Mouse (Mus musculus) cerebellum, postnatal 25 days (tissue): ENCODE results near the gene 4930467E23Rik.
"Not testable (repeated sequence)": the region's sequence is repeated elsewhere in the genome, so short reads cannot be mapped to it uniquely, and the experiment has no call there.

Experiments
- DNase-seq, 2 experiments: peaks; one replicate each; pipeline ENCODE4 v3.0.0; 2021; ENCODE audit warnings: mixed read lengths in 2 of 2

Gene 4930467E23Rik

DNA sequence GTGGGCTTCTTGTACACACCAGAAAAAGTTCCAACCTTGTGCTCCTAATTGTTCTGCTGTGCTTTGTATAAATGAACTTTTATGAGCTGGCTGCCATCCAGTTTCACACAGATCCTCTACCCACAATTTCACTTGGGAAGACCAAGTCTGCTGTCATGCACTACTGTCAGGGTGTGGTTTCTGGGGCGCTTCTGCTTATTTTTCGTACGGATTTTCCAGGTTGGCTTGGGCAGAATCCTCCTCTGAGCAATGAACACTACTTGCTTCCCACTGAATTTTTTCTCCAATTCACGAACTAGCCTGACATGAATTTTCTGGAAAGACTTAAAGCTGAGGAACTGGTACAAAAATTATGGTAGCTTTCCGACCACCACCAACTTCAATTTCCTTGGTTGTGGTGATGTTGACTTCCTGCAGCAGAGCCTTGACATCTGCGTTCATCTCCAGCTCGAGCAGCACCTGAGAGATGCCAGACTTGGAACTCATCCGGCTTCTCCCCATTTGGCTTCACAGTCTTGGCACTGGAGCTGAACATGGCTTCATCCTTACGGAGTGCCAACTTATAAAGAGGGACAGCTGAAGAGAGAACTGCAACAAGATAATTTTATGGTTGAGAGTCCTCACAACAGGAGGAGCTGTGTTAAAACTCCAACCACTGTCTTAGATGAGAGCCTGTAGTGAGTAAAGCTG, 18.1 kb upstream of the 4930467E23Rik start:
- not testable (repeated sequence) for DNase-seq

DNA sequence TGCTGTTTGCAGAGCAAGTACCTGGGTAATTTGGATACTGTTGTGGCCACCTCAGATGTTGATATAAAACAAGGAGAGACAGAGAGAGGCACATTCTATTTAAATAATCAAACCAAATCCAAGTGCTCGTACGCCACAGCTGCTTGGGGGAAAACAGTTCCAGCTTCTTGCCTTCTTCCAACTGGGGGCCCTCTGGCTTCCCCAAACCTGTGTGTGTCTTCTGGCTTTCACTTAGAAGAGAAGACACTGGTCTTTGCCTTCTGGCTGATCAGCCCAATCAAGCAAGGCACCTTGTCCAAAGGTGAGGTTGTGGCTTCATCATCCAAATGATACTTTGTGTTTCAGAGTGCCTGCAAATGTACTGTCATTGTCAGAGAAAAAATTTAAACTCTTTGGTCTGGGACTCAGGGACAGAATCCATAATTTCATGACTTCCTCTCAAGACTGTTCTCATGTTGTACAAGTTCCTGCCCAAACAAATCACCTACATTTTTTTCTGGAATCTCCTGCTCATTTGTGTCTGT, 17.1 kb upstream of the 4930467E23Rik start:
- not testable (repeated sequence) for DNase-seq

DNA sequence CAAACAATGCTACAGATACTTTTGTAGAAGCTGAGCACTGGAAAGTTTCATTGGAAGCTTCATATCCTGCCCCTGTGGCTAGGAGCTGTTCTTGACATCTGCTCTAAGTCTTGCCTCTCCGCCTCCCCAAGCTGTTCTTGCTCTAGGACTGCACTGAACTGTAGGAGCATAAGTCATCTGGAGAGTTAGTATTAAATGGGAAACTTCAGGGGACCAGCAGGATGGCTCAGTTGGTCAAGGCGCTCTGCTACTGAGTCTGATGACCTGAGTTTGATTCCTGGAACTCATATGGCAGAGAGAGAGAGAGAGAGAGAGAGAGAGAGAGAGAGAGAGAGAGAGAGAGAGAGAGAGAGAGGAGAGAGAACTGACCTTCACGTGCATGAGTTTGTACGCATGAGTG, 16.6 kb upstream of the 4930467E23Rik start:
- DNase-seq: not testable (repeated sequence)

DNA sequence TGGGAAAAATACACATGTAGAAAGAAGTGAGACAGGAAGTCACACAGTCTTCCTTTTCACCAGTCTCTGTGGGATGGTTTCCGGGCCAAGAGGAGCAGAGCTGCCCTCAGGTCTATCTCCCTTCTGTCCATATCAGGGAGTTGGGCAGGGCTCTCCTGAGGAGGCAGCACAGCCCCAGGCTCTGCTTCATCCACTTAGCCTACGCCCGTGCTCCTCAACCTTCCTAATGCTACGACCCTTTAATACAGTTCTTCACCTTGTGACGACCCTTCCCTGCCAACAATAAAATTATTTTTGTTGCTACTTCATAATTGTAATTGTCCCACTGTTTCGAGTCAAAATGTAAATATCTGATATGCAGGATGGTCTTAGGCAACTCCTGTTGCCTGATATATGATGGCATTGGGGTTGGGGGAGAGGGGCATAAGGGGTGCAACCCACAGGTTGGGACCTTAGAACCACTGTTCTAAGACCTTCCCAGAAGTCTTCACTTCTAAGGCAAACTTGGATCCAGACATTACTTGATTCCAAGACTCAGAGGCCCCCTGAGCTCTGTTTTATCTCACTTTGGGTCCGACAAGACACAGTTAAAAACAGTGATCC, 16.0 kb upstream of the 4930467E23Rik start:
- DNase-seq: peak in 1 of 2 experiments; percentile 23

DNA sequence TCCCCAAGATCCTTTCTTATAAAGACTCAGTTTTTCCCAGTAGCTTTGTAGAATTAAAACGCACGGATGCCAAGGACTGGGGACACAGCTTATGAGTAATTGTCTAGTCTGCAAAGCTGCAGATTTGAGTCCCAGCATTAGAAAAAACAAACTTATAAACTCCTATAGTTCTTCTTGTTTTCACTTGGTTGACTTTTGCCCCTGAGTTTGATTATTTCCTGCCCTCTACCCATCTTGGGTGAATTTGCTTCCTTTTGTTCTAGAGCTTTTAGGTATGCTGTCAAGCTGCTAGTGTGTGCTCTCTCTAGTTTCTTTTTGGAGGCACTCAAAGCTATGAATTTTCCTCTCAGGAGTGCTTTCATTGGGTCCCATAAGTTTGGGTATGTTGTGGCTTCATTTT, 14.9 kb upstream of the 4930467E23Rik start:
- DNase-seq: not testable (repeated sequence)

DNA sequence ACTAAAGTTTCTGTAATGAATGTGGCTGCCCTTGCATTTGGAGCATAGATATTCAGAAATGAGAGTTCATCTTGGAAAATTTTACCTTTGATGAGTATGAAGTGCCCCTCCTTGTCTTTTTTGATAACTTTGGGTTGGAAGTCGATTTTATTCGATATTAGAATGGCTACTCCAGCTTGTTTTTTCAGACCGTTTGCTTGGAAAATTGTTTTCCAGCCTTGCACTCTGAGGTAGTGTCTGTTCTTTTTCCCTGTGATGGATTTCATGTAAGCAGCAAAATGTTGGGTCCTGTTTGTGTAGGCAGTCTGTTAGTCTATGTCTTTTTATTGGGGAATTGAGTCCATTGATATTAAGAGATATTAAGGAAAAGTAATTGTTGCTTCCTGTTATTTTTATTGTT, 14.1 kb upstream of the 4930467E23Rik start:
- DNase-seq: not testable (repeated sequence)

DNA sequence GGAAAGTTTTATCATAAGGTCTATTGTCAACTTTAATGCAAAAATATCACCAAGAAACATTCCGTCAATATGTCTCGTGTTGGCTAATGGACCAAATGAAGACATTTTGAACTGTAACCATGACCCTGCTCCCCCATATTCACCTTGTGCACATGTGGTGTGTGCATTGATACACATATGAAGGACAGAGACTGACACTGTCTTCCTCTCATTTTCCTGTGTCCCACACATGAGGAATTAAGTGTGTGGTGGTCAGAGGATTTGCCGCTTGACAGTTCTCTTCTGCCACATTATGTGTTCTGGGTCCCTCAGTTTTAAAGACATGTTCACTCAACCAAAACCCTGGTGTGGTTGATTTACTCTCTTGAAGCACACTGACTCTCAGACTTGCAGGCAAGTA, 11.5 kb upstream of the 4930467E23Rik start:
- not testable (repeated sequence) for DNase-seq

DNA sequence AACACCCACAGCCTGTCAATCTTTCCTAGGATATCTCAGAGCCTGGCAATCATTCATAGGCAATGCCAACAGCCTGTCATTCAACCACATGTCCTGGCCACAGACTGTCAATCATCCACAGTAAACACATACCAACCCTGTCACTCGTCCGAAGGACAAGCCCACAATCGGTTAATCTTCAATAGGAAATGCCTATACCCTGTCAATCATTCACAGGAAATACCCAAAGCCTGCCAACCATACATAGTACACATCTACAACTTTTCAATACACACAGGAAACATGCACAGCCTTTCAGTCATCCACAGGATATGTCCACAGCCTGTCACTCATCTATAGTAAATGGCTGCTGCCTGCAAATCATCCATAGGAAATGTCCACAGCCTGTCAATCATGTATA, 9.9 kb upstream of the 4930467E23Rik start:
- DNase-seq: not testable (repeated sequence)

DNA sequence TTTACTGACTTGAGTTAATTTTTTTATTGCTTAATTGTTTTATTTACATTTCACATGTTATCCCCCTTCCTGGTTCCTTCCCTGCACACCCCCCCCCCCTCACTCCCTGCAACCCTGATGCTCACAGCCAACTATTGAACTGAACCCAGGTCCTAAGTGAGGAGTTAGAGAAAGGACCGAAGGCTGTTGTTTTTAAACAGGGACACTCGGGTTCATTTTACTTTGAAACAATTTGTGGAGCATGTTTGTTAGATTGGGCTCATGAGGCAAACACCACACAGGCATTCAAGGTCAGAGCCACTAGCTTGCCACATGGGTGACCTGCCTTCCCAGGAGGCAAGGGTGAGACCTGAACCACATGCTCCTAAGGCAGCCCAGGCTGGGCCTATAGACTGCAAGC, 4.5 kb upstream of the 4930467E23Rik start:
- not testable (repeated sequence) for DNase-seq

DNA sequence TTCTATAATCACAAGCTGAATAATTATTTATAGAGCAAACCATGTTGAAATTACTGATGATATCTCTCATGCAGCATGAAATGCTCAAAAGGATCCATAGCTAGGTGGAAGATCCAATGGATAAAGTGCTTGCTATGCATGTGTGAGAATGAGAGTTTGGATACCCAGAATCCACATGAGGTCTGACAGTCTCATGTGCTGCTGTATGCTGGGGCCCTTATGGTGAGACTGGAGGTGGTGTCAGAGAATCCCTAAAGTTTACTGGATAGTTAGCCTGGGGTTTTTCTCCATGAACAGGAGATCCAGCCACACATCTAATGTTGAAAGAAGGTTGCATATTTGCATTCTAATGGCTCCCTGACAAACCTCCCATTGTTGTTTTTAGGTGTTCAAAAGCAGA, 22.4 kb downstream of the 4930467E23Rik start:
- not testable (repeated sequence) for DNase-seq

DNA sequence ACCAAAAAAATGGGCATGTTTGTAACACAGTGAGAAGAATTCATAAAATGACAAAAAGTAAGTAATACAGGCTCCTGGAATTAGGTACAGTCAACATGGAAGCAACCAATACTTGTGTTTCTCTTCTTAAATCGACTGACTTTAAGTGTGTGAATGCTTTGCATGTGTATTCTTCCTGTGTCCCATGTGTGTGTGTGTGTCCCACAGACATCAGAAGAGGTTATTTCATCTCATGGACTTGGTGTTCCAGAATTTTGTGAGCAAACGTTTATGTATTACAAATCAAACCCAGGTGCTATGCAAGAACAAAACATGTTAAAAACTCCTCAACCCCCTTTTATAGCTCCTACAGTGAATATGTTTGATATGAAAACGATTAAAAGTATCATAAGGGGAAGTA, 24.8 kb downstream of the 4930467E23Rik start:
- not testable (repeated sequence) for DNase-seq

DNA sequence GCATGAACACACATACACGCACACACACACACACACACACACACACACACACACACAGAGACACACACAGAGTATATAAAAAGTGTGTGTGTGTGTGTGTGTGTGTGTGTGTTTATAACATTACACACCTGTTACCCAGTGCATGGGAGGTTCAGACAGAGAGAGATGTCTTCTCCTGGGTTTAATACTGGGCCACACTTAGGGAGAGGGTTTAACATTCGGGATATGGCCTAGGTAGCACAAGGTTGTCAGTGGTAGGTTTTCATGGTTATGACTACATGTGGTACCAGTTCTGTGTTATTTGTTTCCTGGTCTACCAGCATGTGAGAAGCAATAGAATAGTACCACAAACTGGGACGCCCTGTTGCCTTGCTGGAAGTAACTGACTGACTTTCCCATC, 25.6 kb downstream of the 4930467E23Rik start:
- not testable (repeated sequence) for DNase-seq

DNA sequence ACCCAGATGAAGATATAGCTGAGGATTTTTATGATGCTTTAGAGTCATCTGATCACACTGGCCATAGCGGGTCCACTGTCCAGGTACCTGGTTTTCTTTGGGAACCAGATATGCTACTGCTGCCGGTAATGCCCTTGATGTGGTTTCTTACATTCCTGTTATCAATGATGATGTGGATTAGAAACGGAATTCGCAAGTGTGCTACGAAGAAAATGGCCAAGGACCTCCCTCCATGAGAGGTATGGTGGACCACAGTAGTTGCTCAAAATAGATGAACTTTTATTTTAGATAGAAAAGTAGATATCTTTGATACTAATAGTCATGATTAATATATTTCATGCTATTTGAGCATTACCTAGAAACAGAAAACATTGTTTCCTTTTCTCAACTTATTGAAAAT, 32.3 kb downstream of the 4930467E23Rik start:
- DNase-seq: not testable (repeated sequence)

DNA sequence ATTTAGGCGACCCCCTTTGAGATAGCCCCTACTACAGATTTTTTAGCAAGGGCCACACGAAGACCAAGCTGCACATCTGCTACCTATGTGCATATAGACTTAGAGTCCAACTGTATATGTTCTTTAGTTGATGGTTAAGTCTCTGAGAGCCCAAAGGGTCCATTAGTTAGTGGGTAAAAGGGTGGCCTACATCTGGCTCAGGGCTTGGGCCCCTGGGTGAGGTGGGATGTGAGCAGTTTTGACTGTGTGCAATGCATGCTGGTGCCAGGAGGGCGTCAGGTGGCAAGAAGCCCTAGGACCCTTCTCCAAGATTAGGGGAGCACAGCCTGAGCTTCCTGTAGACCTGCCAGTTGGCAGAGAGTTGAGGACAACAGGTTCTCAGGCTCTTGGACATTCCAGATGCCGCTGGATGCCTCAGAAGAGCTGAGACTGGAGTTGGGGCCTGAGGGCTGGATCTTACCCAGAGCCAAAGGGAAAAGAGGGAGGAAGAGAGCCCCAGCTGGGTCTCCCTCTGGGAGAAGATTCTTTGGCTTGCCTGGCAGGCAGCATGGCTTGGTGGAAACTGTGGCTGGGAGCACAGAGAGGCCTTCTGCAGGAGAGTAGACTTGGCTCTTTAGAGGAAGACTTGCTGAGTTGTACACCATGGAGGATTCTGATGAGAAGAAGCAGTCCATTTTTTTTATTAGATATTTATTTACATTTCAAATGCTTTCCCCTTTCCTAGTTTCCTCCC, 33.6 kb downstream of the 4930467E23Rik start:
- not testable (repeated sequence) for DNase-seq

DNA sequence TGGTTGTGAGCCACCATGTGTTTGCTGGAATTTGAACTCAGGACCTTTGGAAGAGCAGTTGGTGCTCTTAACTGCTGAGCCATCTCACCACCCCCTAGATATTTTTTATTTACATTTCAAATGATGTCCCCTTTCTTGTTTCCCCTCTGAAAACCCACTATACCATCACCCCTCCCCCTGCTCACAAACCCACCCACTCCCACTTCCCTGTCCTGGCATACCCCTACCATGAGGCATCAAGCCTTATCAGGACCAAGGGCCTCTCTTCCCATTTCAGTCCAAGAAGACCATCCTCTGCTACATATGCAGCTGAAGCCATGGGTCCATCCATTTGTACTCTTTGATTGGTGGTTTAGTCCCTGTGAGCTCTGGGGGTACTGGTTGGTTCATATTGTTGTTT, 36.2 kb downstream of the 4930467E23Rik start:
- DNase-seq: not testable (repeated sequence)

DNA sequence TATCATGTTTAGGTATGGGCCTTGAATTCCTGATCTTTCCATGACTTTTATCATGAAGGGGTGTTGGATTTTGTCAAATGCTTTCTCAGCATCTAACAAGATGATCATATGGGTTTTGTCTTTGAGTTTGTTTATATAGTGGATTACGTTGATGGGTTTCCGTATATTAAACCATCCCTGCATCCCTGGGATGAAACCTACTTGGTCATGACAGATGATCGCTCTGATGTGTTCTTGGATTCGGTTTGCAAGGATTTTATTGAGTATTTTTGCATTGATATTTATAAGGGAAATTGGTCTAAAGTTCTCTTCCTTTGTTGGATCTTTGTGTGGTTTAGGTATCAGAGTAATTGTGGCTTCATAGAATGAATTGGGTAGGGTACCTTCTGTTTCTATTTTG, 44.1 kb downstream of the 4930467E23Rik start:
- not testable (repeated sequence) for DNase-seq

DNA sequence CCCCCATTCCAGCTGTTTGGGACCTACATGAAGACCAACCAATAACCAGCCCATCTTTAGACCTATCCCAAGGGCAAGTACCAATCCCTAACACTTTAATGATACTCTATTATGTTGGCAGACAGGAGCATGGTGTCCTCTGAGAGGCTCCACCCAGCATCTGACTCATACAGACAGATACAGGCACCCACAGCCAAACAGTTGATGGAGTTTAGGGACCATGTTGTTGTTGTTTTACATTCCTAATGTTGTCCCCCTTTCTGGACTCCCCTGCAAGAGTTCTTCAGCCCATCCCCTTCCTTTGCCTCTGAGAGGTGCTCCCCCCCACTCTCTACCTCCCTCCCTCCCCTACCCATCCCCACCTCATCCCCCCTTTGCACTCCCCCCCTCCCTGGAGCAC, 46.9 kb downstream of the 4930467E23Rik start:
- not testable (repeated sequence) for DNase-seq

DNA sequence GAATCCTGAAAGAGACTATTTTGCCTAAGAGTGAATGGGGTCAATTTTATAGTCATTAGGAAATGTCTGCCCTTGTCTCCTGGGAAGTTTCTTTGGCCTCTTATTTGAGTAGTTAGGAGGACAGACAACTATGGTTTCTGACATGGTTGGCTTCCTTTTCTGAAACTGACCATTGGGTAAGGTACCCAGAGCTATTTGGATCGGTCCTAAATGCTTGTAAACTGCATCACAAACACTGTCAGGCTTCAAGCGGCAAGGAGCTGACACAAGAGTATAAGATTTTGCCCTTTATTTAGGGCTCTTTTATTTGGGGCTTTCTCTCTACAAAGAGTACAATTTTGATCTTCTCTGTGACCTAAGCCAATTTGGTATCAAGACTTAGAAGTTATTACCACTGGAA, 48.1 kb downstream of the 4930467E23Rik start:
- not testable (repeated sequence) for DNase-seq

DNA sequence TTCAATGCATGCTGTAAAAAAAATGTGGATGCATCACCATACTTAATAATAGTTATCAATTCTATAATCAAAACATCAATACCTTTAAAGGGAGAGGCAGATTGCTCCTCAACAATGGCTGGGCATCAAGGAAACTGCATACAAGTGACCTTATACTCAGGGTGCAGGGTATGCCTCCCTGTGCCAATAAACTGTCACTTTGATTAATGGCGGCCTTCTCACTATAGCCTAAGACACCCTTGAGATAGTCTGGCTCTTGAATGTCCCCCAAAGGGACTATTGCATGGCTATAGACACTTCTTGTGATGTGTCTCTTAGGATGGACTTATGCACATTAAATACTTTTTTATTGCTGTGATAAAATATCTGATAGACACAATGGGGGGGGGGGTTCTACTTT, 48.8 kb downstream of the 4930467E23Rik start:
- not testable (repeated sequence) for DNase-seq

DNA sequence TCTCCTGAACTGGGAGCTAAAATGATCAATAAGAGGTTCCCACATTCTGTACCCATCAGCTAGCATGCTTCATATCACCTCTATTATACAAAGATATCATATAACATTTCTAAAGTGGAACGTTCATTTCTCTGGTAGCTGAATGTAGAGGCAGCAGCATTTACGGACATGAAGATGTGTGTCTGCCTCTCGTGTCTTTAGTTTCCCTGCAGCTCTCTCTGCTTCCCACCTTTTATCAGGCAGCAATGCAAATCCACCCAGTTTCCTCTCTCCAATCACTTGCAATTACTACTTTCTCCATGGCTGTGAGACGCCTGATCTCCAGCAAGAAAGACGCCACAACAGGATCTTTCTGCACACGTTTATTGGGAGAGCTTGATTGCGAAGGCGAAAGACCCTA, 49.5 kb downstream of the 4930467E23Rik start:
- not testable (repeated sequence) for DNase-seq

DNA sequence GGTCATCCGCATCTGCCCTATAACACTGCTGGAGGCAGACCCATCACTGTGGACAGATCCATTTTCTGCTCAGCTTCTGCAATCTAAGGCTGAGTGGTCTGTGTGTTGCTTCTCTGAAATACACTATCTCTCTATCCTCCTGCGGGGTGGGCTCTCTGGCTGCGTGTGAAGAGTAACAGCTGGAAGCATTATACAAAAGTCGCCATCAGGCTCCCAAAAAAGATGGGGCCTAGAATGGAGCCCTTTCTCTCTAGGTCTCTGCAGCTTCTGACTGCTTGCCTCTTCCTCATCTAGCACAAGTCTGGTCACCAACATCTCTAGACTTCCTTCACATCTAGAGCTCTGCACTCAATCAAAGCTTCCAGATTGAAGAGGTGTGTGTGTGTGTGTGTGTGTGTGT, 50.8 kb downstream of the 4930467E23Rik start:
- DNase-seq: not testable (repeated sequence)

DNA sequence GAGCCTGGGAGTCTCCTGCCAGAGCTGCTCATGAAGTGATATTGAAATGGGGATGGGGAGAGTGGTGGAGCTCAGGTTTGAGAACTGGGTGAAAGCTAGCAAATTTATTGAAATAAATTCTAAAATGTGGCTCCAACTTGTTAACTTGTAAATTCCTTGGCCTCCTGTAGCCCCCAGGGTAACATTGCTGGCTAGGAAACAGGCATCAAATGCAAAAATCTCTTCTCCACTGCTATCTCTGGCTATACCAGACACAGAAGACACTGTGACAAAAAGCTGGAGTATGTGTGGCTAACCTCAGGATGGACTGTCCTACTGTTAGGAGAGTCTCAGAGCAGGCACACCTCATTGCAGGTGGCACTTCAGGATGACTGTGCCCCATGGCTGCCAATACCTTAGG, 51.3 kb downstream of the 4930467E23Rik start:
- not testable (repeated sequence) for DNase-seq

DNA sequence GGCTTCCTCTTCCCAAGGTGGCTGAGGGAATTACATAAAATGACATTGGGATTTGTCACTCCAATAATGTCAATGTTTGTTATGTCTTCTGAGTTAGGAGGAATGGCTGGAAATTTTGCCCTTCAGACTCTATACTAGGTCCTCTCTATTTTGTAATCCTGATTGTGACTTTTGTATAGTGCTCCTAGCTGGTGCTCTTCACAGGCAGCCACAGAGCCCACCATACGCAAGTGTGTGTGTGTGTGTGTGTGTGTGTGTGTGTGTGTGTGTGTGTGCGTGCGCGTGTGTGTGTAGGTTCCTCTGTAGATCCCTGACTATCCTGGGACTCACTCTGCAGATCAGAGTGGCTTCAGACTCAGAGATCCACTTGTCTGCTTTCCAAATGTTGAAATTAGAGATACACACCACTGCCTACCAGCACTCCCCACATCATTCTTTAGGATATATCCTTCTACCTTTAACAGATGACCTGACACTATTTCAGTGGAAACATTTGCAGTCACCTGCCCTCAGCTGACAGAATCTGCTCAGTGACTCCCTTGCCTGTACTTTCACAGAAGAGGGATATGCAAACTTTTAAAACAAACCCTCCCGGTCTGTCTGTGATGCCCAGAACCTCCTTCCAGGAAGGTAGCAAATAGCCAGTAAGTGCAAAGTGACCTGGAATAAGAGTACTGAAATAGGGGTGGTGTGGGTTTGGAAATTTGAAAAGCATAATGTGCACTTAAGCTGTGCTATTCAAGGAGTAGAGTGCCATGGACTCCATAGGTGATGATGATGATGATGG, 52.1 kb downstream of the 4930467E23Rik start:
- not testable (repeated sequence) for DNase-seq
